Mouse (Mus musculus) naive thymus-derived CD4-positive, alpha-beta T cell, adult 5 months (primary cell): Measurements from ENCODE around the gene Dlgap4. TPM values are rescaled to one million over a fixed set of nuclear protein-coding genes. Genes with fewer than 3 reads are reported as not detected.

Source experiments
- polyA plus RNA-seq: library from polyadenylated mRNA; unstranded; fragments of 100-300 nt; shearing (Covaris generic); gene quantifications from one replicate; pipeline ENCODE4 v1.2.1, GENCODE M21; 2017

Dlgap4 gene
- polyA plus RNA-seq, result 82.5 TPM

DNA sequence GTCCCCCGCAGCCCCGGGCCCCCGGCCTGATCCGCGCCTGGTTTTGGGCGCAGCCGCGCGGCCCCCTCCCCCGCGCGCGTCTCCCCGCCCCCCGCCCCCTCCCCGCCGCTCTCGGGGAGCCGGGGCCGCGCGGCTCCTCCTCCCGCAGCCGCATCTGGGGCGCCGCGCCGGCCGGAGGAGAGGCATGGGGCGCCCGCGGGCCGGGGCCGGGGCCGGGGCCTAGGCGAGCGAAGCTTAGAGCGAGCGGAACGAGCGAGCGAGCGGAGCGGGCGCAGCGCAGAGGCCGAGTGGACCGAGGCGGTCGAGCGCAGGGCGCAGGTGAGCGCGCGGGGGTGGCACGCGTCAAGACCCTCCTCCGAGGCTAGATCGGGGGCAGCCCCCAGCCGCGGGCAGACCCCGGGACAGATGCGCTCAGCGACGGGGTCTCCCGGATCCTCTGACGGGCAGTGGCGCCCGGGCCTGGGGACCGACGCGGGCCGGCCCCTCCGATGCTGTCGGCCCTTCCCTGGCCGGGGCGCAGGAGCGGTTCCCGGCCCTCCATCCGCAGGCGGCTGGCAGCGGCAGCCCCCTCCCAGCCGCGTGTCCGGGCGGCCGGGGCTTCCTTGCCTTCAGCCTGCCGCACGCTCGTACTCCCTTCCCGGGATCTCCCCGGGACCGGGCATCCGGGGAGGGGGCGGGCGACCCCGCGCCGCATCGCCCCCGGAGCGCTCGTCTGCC lies at the start of gene Dlgap4:
Gene Dlgap4, plus strand, starts transcription at position 165 of the 717 bp plus-strand sequence.

DNA sequence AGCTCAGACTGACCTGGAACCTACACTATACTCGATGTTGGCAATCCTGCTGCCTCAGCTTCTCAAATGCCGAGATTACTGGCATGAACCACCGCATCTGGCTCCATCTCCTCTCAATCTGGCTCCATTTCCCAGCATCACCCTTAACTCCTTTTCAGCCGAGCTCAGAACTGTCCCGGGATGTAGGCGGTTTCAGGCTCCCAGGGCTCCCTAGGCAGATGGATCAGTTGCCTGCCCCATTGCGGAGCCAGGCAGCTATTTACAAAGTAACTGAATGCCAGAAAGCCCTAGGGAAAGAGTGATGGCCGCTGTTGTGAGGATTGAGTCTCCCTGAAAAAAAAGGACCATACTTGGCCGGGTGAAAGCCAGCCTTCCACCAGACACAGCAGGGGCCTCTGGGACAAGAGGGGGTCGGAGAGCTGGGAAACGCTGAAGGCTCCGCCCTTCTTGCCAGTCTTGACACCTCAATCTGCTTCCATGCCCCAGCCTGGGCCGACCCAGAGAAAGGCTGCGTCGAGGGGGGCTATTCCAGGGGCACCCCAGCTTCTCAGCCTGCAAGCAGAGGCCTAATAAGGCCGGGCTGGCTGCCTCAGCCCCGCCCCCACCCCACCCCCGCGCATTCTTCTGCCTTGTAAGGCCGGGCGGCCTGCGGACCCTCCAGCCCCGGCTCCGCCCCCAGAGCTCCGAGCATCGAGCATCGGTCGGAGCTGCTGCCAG lies 161.4 kb downstream of the Dlgap4 start, which contains the start of gene Myl9:
Gene Myl9, plus strand, starts transcription at position 683 of the 717 bp plus-strand sequence.

Other genes starting within 250 kb of the Dlgap4 start
- 2.1 TPM for gene Epb41l1, start 192.8 kb upstream of the Dlgap4 start, polyA plus RNA-seq
- 31.6 TPM for gene Aar2, start 66.1 kb upstream of the Dlgap4 start, polyA plus RNA-seq
- not detected for gene Myl9, start 161.7 kb downstream of the Dlgap4 start, polyA plus RNA-seq
- gene Tgif2, start 226.3 kb downstream of the Dlgap4 start, polyA plus RNA-seq, result 65.4 TPM
- gene 4930518I15Rik, start 244.2 kb downstream of the Dlgap4 start, polyA plus RNA-seq, result 4.5 TPM
- 99.5 TPM for gene Rab5if, start 249.4 kb downstream of the Dlgap4 start, polyA plus RNA-seq